Mouse (Mus musculus) left cerebral cortex, adult 9 months (tissue): ENCODE measurements around the gene Xrcc1.
"Not testable (repeated sequence)": the region's sequence is repeated elsewhere in the genome, so short reads cannot be mapped to it uniquely, and the experiment has no call there.

Experiments
- DNase-seq, 2 experiments: peaks; one replicate each; pipeline ENCODE4 v3.0.0; 2022; ENCODE audit warnings: low spot score in 2 of 2

Xrcc1 gene

GRCm38 (mm10) chr7:24600941-24601597, 55.0 kb downstream of the Xrcc1 start:
- peak; percentile 77 to 98 for DNase-seq

DNA sequence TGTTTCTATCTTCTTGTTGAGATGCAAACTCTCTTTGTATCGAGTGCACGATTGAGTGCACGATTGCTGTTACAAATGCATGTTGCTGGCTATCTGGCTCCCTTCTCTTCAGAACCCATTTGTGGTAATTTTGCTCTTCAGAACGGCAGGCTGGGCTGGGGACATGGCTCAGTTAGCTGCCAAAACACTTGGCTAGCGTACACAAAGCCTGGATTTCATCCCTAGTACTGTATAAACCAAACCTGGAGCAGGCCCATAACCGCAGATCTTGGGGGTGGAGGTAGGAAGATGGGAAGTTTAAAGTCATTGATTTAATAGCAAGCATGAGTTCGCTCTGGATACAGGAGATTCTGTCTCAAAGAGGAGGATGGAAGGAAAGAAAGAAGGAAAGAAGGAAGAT, 59.5 kb downstream of the Xrcc1 start:
- no peak for DNase-seq

- DNase-seq = no peak
Observed at GRCm38 (mm10) chr7:24606046-24606445, 60.0 kb downstream of the Xrcc1 start.

GRCm38 (mm10) chr7:24608017-24608416, 61.9 kb downstream of the Xrcc1 start:
- no peak for DNase-seq

- no peak for DNase-seq
Observed at GRCm38 (mm10) chr7:24608561-24608960, 62.5 kb downstream of the Xrcc1 start.

DNA sequence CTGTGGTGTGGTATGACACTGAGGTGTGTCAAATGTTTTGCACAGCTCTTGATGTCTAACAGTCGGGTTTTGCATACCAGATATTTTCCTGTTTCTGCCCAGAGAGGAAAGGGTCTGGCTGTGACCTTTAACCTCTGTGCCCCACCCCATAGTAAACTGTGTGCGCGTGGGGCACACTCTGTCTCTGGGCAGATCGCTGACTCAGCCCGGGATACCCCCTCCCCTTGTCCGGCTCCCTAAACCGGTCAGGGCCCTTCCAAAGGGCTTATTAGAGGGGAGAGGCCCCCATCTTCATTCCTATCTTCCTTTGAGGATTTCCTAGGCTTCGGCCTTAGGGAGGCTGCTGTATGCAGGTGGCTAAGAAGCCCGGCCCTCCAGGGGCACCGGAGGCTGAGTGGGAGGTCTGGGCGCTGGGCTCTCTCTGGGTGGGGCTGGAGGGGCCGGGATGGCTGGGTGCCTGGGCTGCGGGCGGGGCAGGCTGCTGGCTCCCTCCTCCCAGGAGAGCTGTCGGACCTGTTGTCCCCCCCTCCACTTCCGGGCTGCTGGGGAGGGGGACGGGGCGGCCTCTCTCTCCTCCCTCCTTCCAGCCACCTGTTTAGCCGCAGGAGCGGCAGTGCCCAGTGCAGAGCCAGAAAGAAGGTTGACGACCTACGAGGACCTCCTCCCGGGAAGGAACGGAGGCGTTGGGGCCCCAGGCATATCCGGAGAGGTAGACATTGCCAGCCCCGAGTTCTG, 64.2 kb downstream of the Xrcc1 start, which contains the start of gene Phldb3:
Gene Phldb3 (plus strand): TSS at position 620 of the 735 bp plus-strand sequence.
- DNase-seq = no peak

- peak in 1 of 2 experiments; percentile 54 for DNase-seq
Observed at GRCm38 (mm10) chr7:24610879-24611494, 64.9 kb downstream of the Xrcc1 start.

GRCm38 (mm10) chr7:24611709-24612108, 65.6 kb downstream of the Xrcc1 start:
- no peak for DNase-seq

- DNase-seq = no peak
Observed at GRCm38 (mm10) chr7:24612308-24612910, 66.3 kb downstream of the Xrcc1 start.

DNA sequence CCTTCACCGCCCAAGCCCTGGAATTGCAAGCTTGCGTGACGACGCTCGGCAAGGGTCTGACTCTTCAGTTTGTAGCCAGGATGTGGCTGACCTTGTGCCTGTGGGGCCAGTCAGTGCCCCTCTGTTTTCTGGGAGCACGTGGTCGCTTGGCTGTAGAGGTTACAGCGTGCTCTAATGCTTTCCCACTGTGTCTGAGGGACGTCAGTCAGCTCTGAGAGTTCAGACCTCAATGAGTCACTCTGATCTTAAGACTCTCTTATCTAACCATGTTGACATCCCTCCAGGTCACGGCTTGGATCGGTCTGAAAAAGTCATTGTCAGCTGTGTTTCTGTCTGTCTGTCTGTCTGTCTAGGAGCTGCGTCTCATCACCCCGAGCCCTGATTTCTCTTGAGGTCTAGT, 68.7 kb downstream of the Xrcc1 start:
- no peak for DNase-seq

GRCm38 (mm10) chr7:24617763-24618162, 71.7 kb downstream of the Xrcc1 start:
- DNase-seq = no peak

GRCm38 (mm10) chr7:24618374-24618773, 72.3 kb downstream of the Xrcc1 start:
- not testable (repeated sequence) for DNase-seq

DNA sequence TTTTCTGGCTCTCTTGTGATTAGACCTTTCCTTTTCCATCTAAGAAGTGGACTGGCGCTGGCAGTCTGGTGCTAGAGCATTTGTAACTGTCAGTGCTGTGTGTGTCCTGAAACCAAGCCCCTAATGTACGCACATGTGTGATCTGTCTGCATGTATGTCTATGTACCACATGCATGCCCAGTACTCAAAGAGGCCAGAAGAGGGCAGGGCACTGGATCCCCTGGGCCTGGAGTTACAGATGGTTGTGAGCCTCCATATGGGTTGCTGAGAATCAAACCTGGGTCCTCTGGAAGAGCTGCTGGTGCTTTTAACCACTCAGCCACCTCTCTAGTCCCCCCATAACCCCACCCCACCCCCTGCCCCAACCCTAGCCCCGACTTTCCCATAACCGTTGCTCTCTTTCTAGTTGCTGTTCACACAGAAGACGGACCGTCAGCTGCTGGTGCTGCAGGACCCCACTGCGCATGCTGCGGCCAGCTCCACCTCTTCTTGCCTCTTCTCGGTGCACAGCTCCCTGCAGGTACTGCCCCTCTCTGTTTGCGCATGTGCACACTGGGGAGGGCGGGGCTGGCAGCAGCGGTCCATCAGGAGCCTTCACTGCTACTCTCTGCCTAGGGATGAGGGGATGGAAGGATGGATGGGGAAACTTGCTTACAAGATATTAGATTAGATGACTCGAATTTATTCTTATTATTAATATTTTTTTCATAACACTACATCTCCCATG, 73.7 kb downstream of the Xrcc1 start:
- DNase-seq = no peak

GRCm38 (mm10) chr7:24621193-24621592, 75.1 kb downstream of the Xrcc1 start:
- DNase-seq = no peak

GRCm38 (mm10) chr7:24622967-24623366, 76.9 kb downstream of the Xrcc1 start:
- DNase-seq = no peak
